Mouse (Mus musculus) CH12F3 (cell line): ENCODE measurements around the gene Flii.

ENCODE experiments used
- in situ Hi-C: fragments of 300-500 bp; cut with MboI; formaldehyde crosslinking; loops from 2 replicates; pipeline ENCODE4 v1.14.3; 2020; ENCODE audit warnings: low sequenced_read_pairs

The Flii gene

GRCm38 (mm10) chr11:60726601-60727391, at the start of gene Flii:
Gene Flii, minus strand, starts transcription at chr11:60727263.
- in situ Hi-C loops, result no loop called here

GRCm38 (mm10) chr11:60776107-60776828, 49.2 kb upstream of the Flii start:
- in situ Hi-C loops, result no loop called here

GRCm38 (mm10) chr11:60775578-60775977, 48.5 kb upstream of the Flii start:
- in situ Hi-C loops, result no loop called here

- in situ Hi-C loops, result no loop called here
Observed at GRCm38 (mm10) chr11:60774841-60775240, 47.8 kb upstream of the Flii start.

GRCm38 (mm10) chr11:60774158-60774689, 47.2 kb upstream of the Flii start:
- in situ Hi-C loops, result no loop called here

- in situ Hi-C loops, result no loop called here
Observed at GRCm38 (mm10) chr11:60772161-60772560, 45.1 kb upstream of the Flii start.

- in situ Hi-C loops, result no loop called here
Observed at GRCm38 (mm10) chr11:60770776-60771175, 43.7 kb upstream of the Flii start.

- in situ Hi-C loops, result no loop called here
Observed at GRCm38 (mm10) chr11:60769322-60769721, 42.3 kb upstream of the Flii start.

GRCm38 (mm10) chr11:60766969-60767368, 39.9 kb upstream of the Flii start:
- in situ Hi-C loops, result no loop called here

- in situ Hi-C loops, result no loop called here
Observed at GRCm38 (mm10) chr11:60761681-60762080, 34.6 kb upstream of the Flii start.

- in situ Hi-C loops, result no loop called here
Observed at GRCm38 (mm10) chr11:60755570-60755969, 28.5 kb upstream of the Flii start.

- in situ Hi-C loops, result no loop called here
Observed at GRCm38 (mm10) chr11:60740321-60740720, 13.3 kb upstream of the Flii start.

- in situ Hi-C loops, result no loop called here
Observed at GRCm38 (mm10) chr11:60737450-60737849, 10.4 kb upstream of the Flii start.

GRCm38 (mm10) chr11:60736491-60736890, 9.4 kb upstream of the Flii start:
- in situ Hi-C loops, result no loop called here

GRCm38 (mm10) chr11:60735191-60735590, 8.1 kb upstream of the Flii start:
- in situ Hi-C loops, result no loop called here

GRCm38 (mm10) chr11:60734206-60734605, 7.1 kb upstream of the Flii start:
- in situ Hi-C loops, result no loop called here

GRCm38 (mm10) chr11:60731251-60731650, 4.2 kb upstream of the Flii start:
- in situ Hi-C loops, result no loop called here

GRCm38 (mm10) chr11:60730169-60730568, 3.1 kb upstream of the Flii start:
- in situ Hi-C loops, result no loop called here

GRCm38 (mm10) chr11:60729217-60729641, 2.2 kb upstream of the Flii start:
- in situ Hi-C loops, result no loop called here

- in situ Hi-C loops, result no loop called here
Observed at GRCm38 (mm10) chr11:60728260-60728761, 1.2 kb upstream of the Flii start, which contains the start of gene Mief2. Gene Mief2, plus strand, starts transcription at chr11:60728398.

GRCm38 (mm10) chr11:60727392-60728140, 503 bp upstream of the Flii start:
- in situ Hi-C loops, result no loop called here
